ENCODE assay signal across 11 mouse cellular contexts in genomic region chr3:27351105-27351504, GRCm38 (mm10). TPM values are rescaled to one million over a fixed set of nuclear protein-coding genes. Genes with fewer than 3 reads are reported as not detected.
DNase-seq lines count a peak whose midpoint lies in the region; ATAC-seq and TF ChIP-seq lines count a peak whose summit lies in the region.
"Had no signal": no experiment of that assay in that cellular context is flagged by ENCODE, and none has a peak within 500 bp of the region (broad histone marks: within the 10 kb centered on the region; RNA-seq: fewer than 3 reads in every experiment).

No protein-coding gene starts in this region.

- no peaks in the 10 kb centered on the region for H3K4me1 ChIP-seq in heart, embryonic 12.5 days (replicated peaks)
- H3K4me1 ChIP-seq in intestine, postnatal 0 days (replicated peaks; ENCODE audit: control insufficient read depth, insufficient read depth, low read length), result no peaks in the 10 kb centered on the region

- H3K27ac ChIP-seq in heart, embryonic 12.5 days (ENCODE audit: poor library complexity, severe bottlenecking), result no peak overlapping the region
- no peak overlapping the region for H3K27ac ChIP-seq in intestine, postnatal 0 days (ENCODE audit: low read depth, low read length)

- 74% methylated on average over 9 of the region's 9 CpGs for WGBS in heart, embryonic 12.5 days
- 74% methylated on average over 9 of the region's 9 CpGs for WGBS in intestine, postnatal 0 days

- no peak overlapping the region for H3K4me2 ChIP-seq in heart, embryonic 12.5 days
- no peak overlapping the region for H3K4me2 ChIP-seq in intestine, postnatal 0 days (replicated peaks; ENCODE audit: low read depth)

- intact Hi-C loops in heart, postnatal 10 days (cut with DNase I), result no loop called here

- H3K9ac ChIP-seq in heart, embryonic 12.5 days, result no peak overlapping the region
- no peak overlapping the region for H3K9ac ChIP-seq in intestine, postnatal 0 days (ENCODE audit: low read depth, low read length)

- no peaks in the 10 kb centered on the region for H3K9me3 ChIP-seq in heart, embryonic 12.5 days (replicated peaks)
- no peaks in the 10 kb centered on the region for H3K9me3 ChIP-seq in intestine, postnatal 0 days (ENCODE audit: control insufficient read depth)

- H3K36me3 ChIP-seq in heart, embryonic 12.5 days, result no peaks in the 10 kb centered on the region
- H3K36me3 ChIP-seq in intestine, postnatal 0 days (ENCODE audit: control insufficient read depth, insufficient read depth), result no peaks in the 10 kb centered on the region

- ATAC-seq in heart, embryonic 12.5 days (ENCODE audit: insufficient number of reproducible peaks, low FRiP score), result no peak
- ATAC-seq in intestine, postnatal 0 days, result no peak

- TF ChIP-seq CTCF in intestine, postnatal 0 days (IDR thresholded peaks at IDR 0.05; ENCODE audit: low read depth), result no peak

- no peak overlapping the region for H3K4me3 ChIP-seq in heart, embryonic 12.5 days
- no peak overlapping the region for H3K4me3 ChIP-seq in intestine, postnatal 0 days (ENCODE audit: low read depth, low read length)

- no peaks in the 10 kb centered on the region for H3K27me3 ChIP-seq in heart, embryonic 12.5 days (replicated peaks)
- H3K27me3 ChIP-seq in intestine, postnatal 0 days (replicated peaks; ENCODE audit: control insufficient read depth, insufficient read depth, low read length), result no peaks in the 10 kb centered on the region

- peak; percentile 24 to 36 for DNase-seq in heart, postnatal 10 days
- peak; percentile 34 to 45 for DNase-seq in adrenal gland, postnatal 36 days
- DNase-seq in kidney, adult 18-20 months, result peak; percentile 60
- peak; percentile 92 for DNase-seq in lung, postnatal 10 days
- DNase-seq in frontal cortex, adult 2 months (ENCODE audit: extremely low spot score in 1 of 2, low spot score in 1 of 2), result no peak
- DNase-seq in thymus, adult 18-20 months, result no peak

RNA-seq across cellular contexts. Expression of gene Ghsr, which starts 20.0 kb away (rescaled TPM):
- total RNA-seq in heart, postnatal 10 days (2021), result not detected
- not detected in 2 replicates for polyA plus RNA-seq in heart, embryonic 12.5 days (2016; fragmentation: Nextera tagmentation; extraction: Ambion mirVana)
- not detected for total RNA-seq in adrenal gland, postnatal 36 days (2021)
- 0.02 TPM in 1 of 2 replicates, not detected in the other for polyA plus RNA-seq in frontal cortex, adult 2 months (2012; rRNA removed)
- polyA plus RNA-seq in intestine, postnatal 0 days (2015; fragmentation: Nextera tagmentation; extraction: Ambion mirVana), result 0.04 TPM in 1 of 2 replicates, not detected in the other
- total RNA-seq: liver, adult 2 months had no signal
- polyA plus RNA-seq: heart, postnatal 0 days; liver, adult 2 months; testis, adult 2 months had no signal

RNA-seq across cellular contexts. Expression of gene Tnfsf10, which starts 34.3 kb away (rescaled TPM):
- 10 to 100 TPM; 10.6 to 19.0 TPM for total RNA-seq in heart, postnatal 10 days (2021)
- polyA plus RNA-seq in heart, embryonic 12.5 days (2016; fragmentation: Nextera tagmentation; extraction: Ambion mirVana), result not detected in 2 replicates
- total RNA-seq in adrenal gland, postnatal 36 days (2021), result 10 to 100 TPM in 1 of 2 experiments, 1 to 10 TPM in 1; 8.3 to 11.6 TPM
- 2.0 and 2.2 TPM in 2 replicates for polyA plus RNA-seq in frontal cortex, adult 2 months (2012; rRNA removed)
- polyA plus RNA-seq in intestine, postnatal 0 days (2015; fragmentation: Nextera tagmentation; extraction: Ambion mirVana), result 3.1 TPM in 2 replicates

Comparison
In these comparisons a context has a peak if more than half of its experiments do, and no peak if none do; other contexts are left out.
1. DNase-seq: peak in heart, postnatal 10 days (2 of 2), adrenal gland, postnatal 36 days (2 of 2), kidney, adult 18-20 months (single experiment) and lung, postnatal 10 days (single experiment); none in frontal cortex, adult 2 months (0 of 2) and thymus, adult 18-20 months (0 of 2).